Mouse (Mus musculus) right cerebral cortex, adult 2 months (tissue): ENCODE measurements around the gene Pglyrp2.

Experiments used
- DNase-seq, 2 experiments: peaks; one replicate each; pipeline ENCODE4 v3.0.0; 2021 to 2022; ENCODE audit warnings: low spot score in 2 of 2

The Pglyrp2 gene

DNA sequence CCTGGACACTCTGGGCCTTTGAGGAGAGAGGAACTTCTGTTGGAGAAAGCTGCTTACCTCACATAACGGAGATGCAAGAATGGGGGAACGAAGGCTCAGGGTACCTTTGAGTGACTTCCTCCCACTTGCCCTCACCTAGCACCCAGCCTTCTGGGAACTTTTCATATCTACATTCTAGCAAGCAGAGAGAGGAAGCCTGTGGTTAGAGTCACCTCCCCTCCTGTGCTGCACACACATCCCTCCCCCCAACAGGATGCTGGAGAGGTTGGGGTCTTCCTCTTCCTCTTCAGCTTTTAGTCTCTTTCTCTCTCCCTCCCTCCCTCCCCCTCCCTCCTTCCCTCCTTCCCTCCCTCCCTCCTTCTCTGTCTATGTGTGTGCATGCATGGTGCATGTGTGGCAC lies at the start of gene Pglyrp2:
Pglyrp2 (minus strand) TSS at position 134 of the 400 bp plus-strand sequence.
- no peak for DNase-seq

DNA sequence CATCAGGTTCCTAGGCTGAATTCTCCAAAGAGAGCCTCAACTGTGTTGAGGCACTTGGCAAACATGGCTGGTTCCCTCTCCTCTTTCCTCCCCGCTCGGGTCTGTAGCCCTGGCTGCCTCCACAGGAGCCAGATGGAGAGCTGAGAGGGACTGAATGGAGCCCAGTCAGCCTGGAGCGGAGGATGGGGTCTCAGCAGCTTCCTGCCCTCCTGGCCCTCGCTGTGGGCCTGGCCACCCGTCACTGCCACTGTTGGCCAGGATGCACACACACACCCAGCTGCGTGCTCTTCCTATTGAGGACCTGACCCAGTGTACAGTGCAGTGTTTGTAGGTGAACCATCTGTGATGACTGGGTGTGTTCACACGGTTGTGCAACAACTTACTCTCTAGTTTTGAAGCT lies 48.2 kb upstream of the Pglyrp2 start:
- no peak for DNase-seq

DNA sequence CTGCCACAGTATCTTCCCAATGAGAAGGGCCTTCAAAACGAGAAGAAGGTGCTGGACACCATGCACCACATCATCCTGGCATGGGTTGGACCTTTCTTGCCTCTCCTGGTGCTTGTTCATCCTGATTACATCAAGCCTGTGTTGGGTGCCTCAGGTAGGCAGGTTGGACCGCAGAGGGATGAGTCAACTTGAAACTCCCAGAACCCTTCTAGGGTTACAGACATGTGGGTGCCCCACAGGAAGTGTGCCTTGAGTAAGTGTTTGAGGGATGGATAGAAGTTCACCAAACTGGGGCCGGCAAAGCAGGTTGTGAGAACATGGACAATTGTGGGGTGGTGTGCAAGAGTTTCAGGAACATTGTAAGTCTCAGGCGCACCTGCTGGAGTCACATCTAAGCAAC lies 46.8 kb upstream of the Pglyrp2 start:
- DNase-seq = no peak

GRCm38 (mm10) chr17:32468494-32468893 lies 44.5 kb upstream of the Pglyrp2 start:
- DNase-seq = no peak

GRCm38 (mm10) chr17:32454997-32455396 lies 31.0 kb upstream of the Pglyrp2 start:
- no peak for DNase-seq

DNA sequence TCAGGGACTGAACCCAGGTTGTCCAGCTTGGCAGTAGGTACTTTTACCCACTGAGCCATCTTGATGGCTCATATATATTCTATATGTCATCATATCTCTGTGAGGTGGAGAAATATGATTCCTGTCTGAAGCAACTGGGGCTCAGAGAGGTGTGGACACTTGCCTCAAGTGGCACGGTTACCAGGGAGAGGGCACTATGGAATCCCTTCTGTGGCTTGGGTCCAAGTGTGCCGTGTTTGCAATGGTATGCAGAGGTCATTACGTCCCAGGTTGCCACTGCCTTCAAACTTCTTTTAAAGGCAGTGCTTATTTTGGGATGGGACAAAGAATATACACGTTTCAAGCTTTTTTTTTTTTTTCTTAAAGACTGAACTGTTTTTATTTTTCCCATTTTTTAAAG lies 30.2 kb upstream of the Pglyrp2 start:
- no peak for DNase-seq

GRCm38 (mm10) chr17:32452482-32452881 lies 28.5 kb upstream of the Pglyrp2 start, which contains the start of gene Cyp4f39:
TSS of gene Cyp4f39 (plus strand) at chr17:32452723.
- DNase-seq = no peak

GRCm38 (mm10) chr17:32450844-32451537 lies 27.0 kb upstream of the Pglyrp2 start:
- DNase-seq = no peak

GRCm38 (mm10) chr17:32449042-32449441 lies 25.1 kb upstream of the Pglyrp2 start:
- no peak for DNase-seq

DNA sequence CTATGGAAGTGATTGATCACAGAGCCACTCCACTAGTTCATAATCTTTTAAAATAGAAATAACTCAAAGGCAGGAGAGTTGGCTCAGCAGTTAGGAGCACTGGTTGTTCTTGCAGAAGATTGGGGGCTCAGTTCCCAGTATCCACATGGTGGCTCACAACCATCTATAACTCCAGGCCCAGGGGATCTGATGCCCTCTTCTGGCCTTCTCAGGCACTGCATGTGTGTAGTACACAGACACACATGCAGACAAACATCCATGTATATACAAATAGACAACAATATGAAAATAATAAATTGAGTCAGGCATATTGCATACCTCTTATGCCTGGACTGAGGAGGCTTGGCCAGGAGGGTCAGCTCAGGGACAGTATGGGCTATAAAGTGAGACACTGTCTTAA lies 23.2 kb upstream of the Pglyrp2 start:
- no peak for DNase-seq

DNA sequence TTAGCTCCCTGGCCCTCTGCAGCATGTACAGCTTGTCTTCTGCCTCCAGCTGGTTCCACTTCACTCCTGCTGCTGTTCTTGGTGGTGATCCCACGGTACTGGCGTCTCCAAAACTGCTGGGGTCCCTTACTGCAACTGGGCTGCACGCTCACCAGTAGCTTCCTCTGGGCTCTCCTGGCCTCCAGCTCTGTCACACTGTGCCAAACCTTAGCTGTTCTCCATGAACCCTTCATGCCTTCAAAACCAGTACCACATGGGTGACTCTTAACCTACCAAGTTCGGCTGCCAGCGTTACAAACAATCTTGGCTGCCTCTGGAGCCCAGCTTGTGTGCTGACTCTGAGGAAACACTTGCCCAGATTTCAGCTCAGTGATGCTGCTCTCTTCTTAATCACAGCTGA lies 21.0 kb upstream of the Pglyrp2 start:
- DNase-seq = no peak

GRCm38 (mm10) chr17:32443245-32443644 lies 19.3 kb upstream of the Pglyrp2 start:
- no peak for DNase-seq

DNA sequence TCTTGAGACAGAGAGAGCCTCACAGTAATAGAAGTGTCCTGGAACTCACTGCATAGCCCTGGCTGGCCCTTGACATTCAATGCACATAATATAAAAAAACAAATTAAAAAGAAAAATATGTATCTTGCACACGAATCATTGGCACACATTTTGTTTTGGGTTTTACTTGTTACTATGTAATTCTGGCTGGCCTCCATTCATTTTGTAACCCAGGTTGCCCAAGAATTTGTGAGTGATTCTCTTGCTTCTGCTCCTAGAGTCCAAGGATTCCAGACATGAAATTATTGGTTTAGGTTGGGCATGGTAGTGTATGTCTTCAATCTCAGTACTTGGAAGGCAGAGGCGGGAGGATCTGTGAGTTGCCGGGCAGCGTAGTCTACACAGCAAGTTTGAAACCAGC lies 13.1 kb upstream of the Pglyrp2 start:
- no peak for DNase-seq

DNA sequence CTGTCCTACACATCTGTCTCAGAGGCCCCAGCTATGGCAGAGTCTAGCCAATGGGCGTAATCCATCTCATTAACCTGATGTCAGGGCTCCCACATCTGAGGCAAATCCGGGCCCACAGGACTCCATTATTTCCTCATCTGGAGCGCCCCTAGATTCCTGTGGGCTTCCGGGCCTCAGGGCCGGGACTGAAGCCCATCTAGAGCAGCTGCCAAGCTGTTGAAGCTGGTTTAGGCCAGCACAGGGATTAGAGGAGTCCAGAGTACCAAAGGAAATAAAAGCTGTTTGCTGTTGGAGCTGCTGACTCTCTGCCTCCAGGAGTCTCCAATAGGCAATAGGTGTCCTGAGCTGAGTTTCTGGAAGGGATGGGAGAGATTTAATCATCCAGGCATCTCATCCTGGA lies 11.2 kb upstream of the Pglyrp2 start:
- DNase-seq = no peak

DNA sequence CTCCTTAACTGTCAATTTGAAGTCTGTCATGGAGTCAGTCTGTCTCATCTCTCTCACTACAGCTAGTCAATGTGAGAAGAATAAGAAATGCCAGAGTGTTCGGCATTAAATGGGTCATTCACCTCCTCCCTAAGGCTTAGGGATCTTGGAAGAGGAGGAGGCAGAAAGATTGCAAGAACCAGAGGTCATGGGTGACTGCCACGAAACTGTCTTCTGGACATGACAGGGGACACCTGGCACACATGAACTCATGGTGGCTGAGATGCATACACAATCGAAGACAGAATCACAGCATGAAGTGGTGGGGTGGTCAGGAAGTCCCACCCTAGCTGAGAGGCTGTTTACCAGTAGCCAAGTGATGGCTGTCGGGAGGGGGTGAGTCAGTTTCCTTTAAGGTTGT lies 10.4 kb upstream of the Pglyrp2 start:
- no peak for DNase-seq

GRCm38 (mm10) chr17:32431972-32432371 lies 8.0 kb upstream of the Pglyrp2 start:
- DNase-seq = peak in 1 of 2 experiments; percentile 4

DNA sequence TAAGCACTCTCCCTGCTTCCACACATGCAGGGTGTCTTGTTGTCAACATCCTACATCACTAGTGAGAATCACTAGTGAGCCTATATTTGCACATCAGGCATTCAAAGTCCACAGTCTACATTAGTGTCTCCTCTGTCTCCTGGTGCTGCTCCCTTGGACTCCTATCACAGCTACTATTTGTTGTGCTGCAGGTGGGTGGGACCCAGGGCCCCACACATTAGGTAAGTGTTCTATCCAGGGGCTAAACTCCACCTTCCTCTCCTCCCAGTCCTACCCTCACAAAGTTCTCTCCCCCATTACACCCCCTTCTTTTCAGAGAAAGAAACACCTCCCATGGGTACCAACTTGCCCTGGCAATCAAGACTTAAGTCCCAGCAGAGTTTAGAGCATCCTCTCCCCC lies 2.6 kb upstream of the Pglyrp2 start:
- no peak for DNase-seq

GRCm38 (mm10) chr17:32420781-32421180 lies 3.2 kb downstream of the Pglyrp2 start:
- DNase-seq = no peak

DNA sequence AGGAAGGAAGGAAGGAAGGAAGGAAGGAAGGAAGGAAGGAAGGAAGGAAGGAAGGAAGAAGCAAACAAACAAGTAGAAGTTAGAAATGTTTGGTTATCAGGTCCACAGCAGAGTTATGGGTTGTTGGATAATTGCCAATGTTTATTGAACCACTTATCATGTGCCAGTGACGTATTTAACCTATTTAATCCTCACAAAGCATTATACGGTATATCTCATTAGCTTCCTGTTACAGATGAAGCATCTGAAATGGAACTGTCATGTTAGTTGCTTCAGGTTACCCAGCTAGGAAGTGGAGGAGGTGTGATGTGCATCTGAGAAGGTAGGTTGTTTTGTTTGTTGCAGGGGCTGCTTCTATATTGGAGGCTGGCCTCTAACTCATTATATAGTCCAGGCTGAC lies 4.0 kb downstream of the Pglyrp2 start:
- no peak for DNase-seq

GRCm38 (mm10) chr17:32416771-32417170 lies 7.2 kb downstream of the Pglyrp2 start:
- no peak for DNase-seq

DNA sequence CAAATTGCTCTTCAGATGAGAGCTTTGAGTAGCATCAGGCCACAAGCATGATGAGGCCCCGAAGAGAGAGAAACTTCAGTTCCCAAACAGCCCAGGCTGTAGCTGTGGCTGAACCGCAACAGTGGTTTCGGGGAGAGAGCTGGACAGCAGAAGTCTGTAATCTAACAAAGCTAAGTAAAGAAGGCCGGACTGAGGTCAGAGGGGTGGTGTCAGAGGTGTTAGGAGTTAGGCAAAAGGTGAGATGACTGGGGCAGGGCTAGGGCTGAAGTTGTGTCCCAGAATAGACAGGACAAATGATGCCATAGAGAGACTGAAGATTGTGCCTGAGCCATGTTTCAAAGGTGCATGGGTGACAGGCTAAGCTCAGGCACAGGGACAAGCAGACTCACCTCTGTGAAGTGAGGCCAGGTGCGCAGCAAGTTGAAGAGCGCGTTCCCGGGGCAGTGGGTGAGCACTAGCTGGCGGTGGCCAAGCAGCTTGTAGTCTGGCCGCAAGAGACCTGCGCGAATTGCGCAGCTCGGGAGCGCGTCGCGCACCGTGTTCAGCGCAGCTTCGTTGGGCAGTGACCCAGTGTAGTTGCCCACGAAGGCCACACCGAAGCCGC lies 8.4 kb downstream of the Pglyrp2 start:
- no peak for DNase-seq

DNA sequence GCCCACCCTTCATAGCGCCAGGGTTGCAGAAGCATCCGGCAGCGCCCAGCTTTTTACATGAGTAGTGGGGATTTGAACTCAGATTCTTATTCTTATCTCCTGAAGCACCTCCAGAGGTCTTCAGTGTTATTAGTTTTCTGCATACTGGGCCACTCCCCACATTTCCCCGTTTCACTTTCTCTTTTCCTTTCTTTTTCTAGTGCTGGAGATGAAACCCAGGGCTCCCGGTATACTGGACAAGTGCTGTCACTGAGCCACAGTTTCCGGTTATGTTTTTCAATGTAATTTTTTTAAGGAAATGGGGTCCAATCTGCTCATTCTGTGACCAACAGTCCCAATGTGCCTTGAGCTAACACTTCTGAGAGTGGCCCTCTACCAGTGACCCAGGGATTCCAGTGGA lies 12.1 kb downstream of the Pglyrp2 start:
- DNase-seq = no peak

- DNase-seq = no peak
Measured at GRCm38 (mm10) chr17:32403417-32403816, 20.6 kb downstream of the Pglyrp2 start, which contains the start of gene Rasal3. TSS of gene Rasal3 (minus strand) at chr17:32403583.

GRCm38 (mm10) chr17:32402779-32403157 lies 21.2 kb downstream of the Pglyrp2 start:
- DNase-seq = no peak
